Mouse (Mus musculus) ovary, postnatal 14 days (tissue): ENCODE results near the gene S100a1.

ENCODE experiments used
- DNase-seq: peaks from one replicate; pipeline ENCODE4 v3.0.0; 2022; ENCODE audit warnings: low spot score

The S100a1 gene

GRCm38 (mm10) chr3:90513796-90514590, at the start of gene S100a1, which contains the start of gene S100a13:
Gene S100a1, minus strand, starts transcription at chr3:90514392.
Gene S100a13, plus strand, starts transcription at chr3:90514435.
- DNase-seq, result peak; percentile 62

GRCm38 (mm10) chr3:90560008-90560628, 45.9 kb upstream of the S100a1 start, which contains the start of gene S100a3:
Gene S100a3, plus strand, starts transcription at chr3:90560578.
- DNase-seq, result no peak

- DNase-seq, result no peak
Measured at GRCm38 (mm10) chr3:90555954-90556353, 41.8 kb upstream of the S100a1 start.

- no peak for DNase-seq
Measured at GRCm38 (mm10) chr3:90552231-90552630, 38.0 kb upstream of the S100a1 start.

- DNase-seq, result no peak
Measured at GRCm38 (mm10) chr3:90550421-90550790, 36.2 kb upstream of the S100a1 start.

GRCm38 (mm10) chr3:90549676-90550420, 35.7 kb upstream of the S100a1 start:
- no peak for DNase-seq

GRCm38 (mm10) chr3:90540904-90541303, 26.7 kb upstream of the S100a1 start:
- no peak for DNase-seq

- no peak for DNase-seq
Measured at GRCm38 (mm10) chr3:90537905-90538296, 23.7 kb upstream of the S100a1 start.

- DNase-seq, result peak; percentile 65
Measured at GRCm38 (mm10) chr3:90537141-90537904, 23.1 kb upstream of the S100a1 start, which contains the start of gene S100a16. Gene S100a16, plus strand, starts transcription at chr3:90537254.

- DNase-seq, result no peak
Measured at GRCm38 (mm10) chr3:90535446-90535845, 21.3 kb upstream of the S100a1 start.

- no peak for DNase-seq
Measured at GRCm38 (mm10) chr3:90531713-90532112, 17.5 kb upstream of the S100a1 start.

GRCm38 (mm10) chr3:90527291-90527873, 13.2 kb upstream of the S100a1 start:
- DNase-seq, result no peak

- no peak for DNase-seq
Measured at GRCm38 (mm10) chr3:90526580-90526979, 12.4 kb upstream of the S100a1 start, which contains the start of gene S100a14. Gene S100a14, plus strand, starts transcription at chr3:90526856.

GRCm38 (mm10) chr3:90526076-90526475, 11.9 kb upstream of the S100a1 start:
- DNase-seq, result no peak

- no peak for DNase-seq
Measured at GRCm38 (mm10) chr3:90525421-90525820, 11.2 kb upstream of the S100a1 start.

GRCm38 (mm10) chr3:90517711-90518110, 3.5 kb upstream of the S100a1 start:
- no peak for DNase-seq

- DNase-seq, result no peak
Measured at GRCm38 (mm10) chr3:90515789-90516188, 1.6 kb upstream of the S100a1 start.

- no peak for DNase-seq
Measured at GRCm38 (mm10) chr3:90515242-90515641, 1.1 kb upstream of the S100a1 start.

GRCm38 (mm10) chr3:90514691-90515090, 499 bp upstream of the S100a1 start:
- peak; percentile 43 for DNase-seq

- no peak for DNase-seq
Measured at GRCm38 (mm10) chr3:90512948-90513642, 1.1 kb downstream of the S100a1 start.

- DNase-seq, result no peak
Measured at GRCm38 (mm10) chr3:90512276-90512675, 1.9 kb downstream of the S100a1 start.
